ENCODE assay signal across 8 mouse cellular contexts in the genomic region with DNA sequence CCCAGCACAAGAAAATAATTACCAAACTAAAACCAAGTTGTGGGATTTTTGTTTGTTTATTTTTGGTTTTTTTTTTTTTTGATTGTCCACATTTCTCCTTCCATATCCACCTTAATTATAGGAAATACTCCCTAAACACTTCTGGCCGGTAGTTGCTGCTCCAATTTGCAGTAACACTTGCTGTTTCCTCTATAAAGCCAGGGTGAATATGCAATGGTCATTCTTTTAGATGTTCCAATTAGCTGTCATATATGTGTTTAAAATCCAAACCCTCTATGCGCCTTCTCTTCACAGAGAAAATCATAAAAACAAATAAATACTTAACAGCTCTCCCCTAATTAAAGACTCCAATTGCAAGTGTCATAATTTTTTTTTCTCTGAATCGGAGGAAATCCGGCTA. TPM values are rescaled to one million over a fixed set of nuclear protein-coding genes. Genes with fewer than 3 reads are reported as not detected.
A peak's percentile ranks its signal among the peaks of the same experiment; 100 is the strongest.
DNase-seq lines count a peak whose midpoint lies in the region; ATAC-seq and TF ChIP-seq lines count a peak whose summit lies in the region.

No protein-coding gene starts in this region.

- H3K9ac ChIP-seq in heart, embryonic 16.5 days (ENCODE audit: low read length) = peak overlapping the region; percentile 75
- H3K9ac ChIP-seq in hindbrain, embryonic 11.5 days (ENCODE audit: low read depth, low read length) = no peak overlapping the region

- intact Hi-C loops in heart, postnatal 25 days (cut with DNase I) = loop anchor here (10.0 kb wide), 1 partner anchor 630 kb away; no protein-coding TSS in a partner anchor
- intact Hi-C loops in left cerebral cortex, postnatal 36 days (cut with DNase I) = loop anchor here (10.0 kb wide), 2 partner anchors 300 to 330 kb away; a partner anchor contains a TSS

- WGBS in heart, embryonic 16.5 days = 5% methylated on average over 4 of the region's 4 CpGs
- WGBS in hindbrain, embryonic 11.5 days = 10% methylated on average over 4 of the region's 4 CpGs
- WGBS in midbrain, embryonic 10.5 days = 5% methylated on average over 4 of the region's 4 CpGs

- H3K9me3 ChIP-seq in heart, embryonic 16.5 days (replicated peaks; ENCODE audit: control insufficient read depth, low read length) = no peaks in the 10 kb centered on the region
- H3K9me3 ChIP-seq in hindbrain, embryonic 11.5 days (ENCODE audit: control insufficient read depth, low read length) = no peaks in the 10 kb centered on the region
- H3K9me3 ChIP-seq in midbrain, embryonic 10.5 days (replicated peaks) = no peaks in the 10 kb centered on the region

- TF ChIP-seq CTCF in brain, embryonic 14.5 days (IDR thresholded peaks at IDR 0.05; ENCODE audit: borderline replicate concordance, extremely low read depth, insufficient read depth, insufficient read length) = no peak

- DNase-seq in heart, postnatal 25 days (ENCODE audit: low spot score) = no peak
- DNase-seq in brain, embryonic 14.5 days (ENCODE audit: low read depth) = peak; percentile 25
- no peak for DNase-seq in hindbrain, embryonic 11.5 days (ENCODE audit: low spot score)
- DNase-seq in midbrain, embryonic 10.5 days (ENCODE audit: low spot score) = no peak
- no peak for DNase-seq in left cerebral cortex, postnatal 36 days (ENCODE audit: low spot score in 2 of 2)
- DNase-seq in layer of hippocampus, postnatal 36 days = no peak

- H3K4me3 ChIP-seq in heart, embryonic 16.5 days (ENCODE audit: low read length) = peak overlapping the region; percentile 71
- peak overlapping the region; percentile 48 for H3K4me3 ChIP-seq in hindbrain, embryonic 11.5 days (ENCODE audit: low read depth, low read length)
- H3K4me3 ChIP-seq in midbrain, embryonic 10.5 days = peak overlapping the region; percentile 70

- ATAC-seq in heart, embryonic 16.5 days (replicated peaks; ENCODE audit: extremely low read depth, insufficient read depth, low FRiP score) = no peak
- no peak for ATAC-seq in hindbrain, embryonic 11.5 days (ENCODE audit: low FRiP score)
- no peak for ATAC-seq in megakaryocyte progenitor cell, adult 5-6 weeks (replicated peaks; ENCODE audit: poor library complexity)

- H3K4me1 ChIP-seq in heart, embryonic 16.5 days (ENCODE audit: control insufficient read depth, insufficient read depth, low read length) = 0 out of 2 replicates have a peak, but pooled peaks cover 2% of the 10 kb centered on the region
- H3K4me1 ChIP-seq in hindbrain, embryonic 11.5 days (replicated peaks; ENCODE audit: control insufficient read depth, insufficient read depth, low read length) = no peaks in the 10 kb centered on the region
- peaks cover 11% of the 10 kb centered on the region; the same call in 1 of the 2 replicates for H3K4me1 ChIP-seq in midbrain, embryonic 10.5 days

- H3K27ac ChIP-seq in heart, embryonic 16.5 days (ENCODE audit: low read length) = no peak overlapping the region
- H3K27ac ChIP-seq in hindbrain, embryonic 11.5 days (ENCODE audit: low read depth, low read length) = no peak overlapping the region
- no peak overlapping the region for H3K27ac ChIP-seq in midbrain, embryonic 10.5 days (replicated peaks)

- no peaks in the 10 kb centered on the region for H3K36me3 ChIP-seq in heart, embryonic 16.5 days (ENCODE audit: control insufficient read depth, insufficient read depth)
- H3K36me3 ChIP-seq in hindbrain, embryonic 11.5 days (ENCODE audit: control insufficient read depth, insufficient read depth, low read length) = no peaks in the 10 kb centered on the region
- H3K36me3 ChIP-seq in midbrain, embryonic 10.5 days = no peaks in the 10 kb centered on the region

- no peak for TF ChIP-seq POLR2A in brain, embryonic 14.5 days (IDR thresholded peaks at IDR 0.05; ENCODE audit: borderline replicate concordance, extremely low read depth, insufficient read depth, insufficient read length, poor library complexity, severe bottlenecking)

- peak overlapping the region; percentile 99 for H3K4me2 ChIP-seq in heart, embryonic 16.5 days (ENCODE audit: low read depth, low read length)
- peak overlapping the region; percentile 96 for H3K4me2 ChIP-seq in hindbrain, embryonic 11.5 days (replicated peaks; ENCODE audit: low read depth, low read length)

- peaks cover 9% of the 10 kb centered on the region for H3K27me3 ChIP-seq in heart, embryonic 16.5 days (ENCODE audit: control insufficient read depth, insufficient read depth, low read length)
- H3K27me3 ChIP-seq in hindbrain, embryonic 11.5 days (ENCODE audit: control insufficient read depth, insufficient read depth, low read length) = peaks cover 10% of the 10 kb centered on the region
- peaks cover 31% of the 10 kb centered on the region for H3K27me3 ChIP-seq in midbrain, embryonic 10.5 days (ENCODE audit: low read depth, poor library complexity, severe bottlenecking)

RNA-seq across cellular contexts. Expression of a gene that starts 0.7 kb away (rescaled TPM):
- polyA plus RNA-seq in heart, embryonic 16.5 days (2015; fragmentation: Nextera tagmentation; extraction: Ambion mirVana) = 0.54 and 0.88 TPM in 2 replicates
- total RNA-seq in heart, postnatal 25 days (2021) = 1 to 10 TPM; 1.8 to 2.5 TPM
- 11.5 and 17.1 TPM in 2 replicates for polyA plus RNA-seq in brain, embryonic 14.5 days (2012; rRNA removed)
- 0.71 and 1.0 TPM in 2 replicates for polyA plus RNA-seq in hindbrain, embryonic 11.5 days (2014; fragmentation: Nextera tagmentation; extraction: Ambion mirVana)
- polyA plus RNA-seq in midbrain, embryonic 10.5 days (2016; fragmentation: Nextera tagmentation; extraction: Ambion mirVana) = 0.48 and 0.89 TPM in 2 replicates
- total RNA-seq in left cerebral cortex, postnatal 36 days (2021) = 10 to 100 TPM; 15.2 to 29.4 TPM
- 10 to 100 TPM; 32.4 to 35.0 TPM for total RNA-seq in layer of hippocampus, postnatal 36 days (2021)
- total RNA-seq in megakaryocyte progenitor cell, adult 5-6 weeks (2015) = 0.49 and 0.51 TPM in 2 replicates
- total RNA-seq in megakaryocyte progenitor cell, adult 5-6 weeks (2017) = 0.71 and 1.2 TPM in 2 replicates

Comparison
In these comparisons a context has a peak if more than half of its experiments do, and no peak if none do; other contexts are left out.
1. RNA of a gene that starts 0.7 kb away (total RNA-seq): 32.4 to 35.0 TPM in layer of hippocampus, postnatal 36 days and 15.2 to 29.4 TPM in left cerebral cortex, postnatal 36 days; 1.8 to 2.5 TPM in heart, postnatal 25 days and 0.49 to 1.2 TPM in megakaryocyte progenitor cell, adult 5-6 weeks; every median in the first group is over 4 times any median in the second.
2. Peak in every context shown above with its lines, with median percentiles within 50 percentile points of each other: H3K4me3 ChIP-seq.